Mouse (Mus musculus) cerebellum, postnatal 10 days (tissue): Measurements from ENCODE around the gene Hid1.

Experiments
- DNase-seq, 2 experiments: peaks; one replicate each; pipeline ENCODE4 v3.0.0; 2021; ENCODE audit warnings: mixed read lengths in 2 of 2

The Hid1 gene

DNA sequence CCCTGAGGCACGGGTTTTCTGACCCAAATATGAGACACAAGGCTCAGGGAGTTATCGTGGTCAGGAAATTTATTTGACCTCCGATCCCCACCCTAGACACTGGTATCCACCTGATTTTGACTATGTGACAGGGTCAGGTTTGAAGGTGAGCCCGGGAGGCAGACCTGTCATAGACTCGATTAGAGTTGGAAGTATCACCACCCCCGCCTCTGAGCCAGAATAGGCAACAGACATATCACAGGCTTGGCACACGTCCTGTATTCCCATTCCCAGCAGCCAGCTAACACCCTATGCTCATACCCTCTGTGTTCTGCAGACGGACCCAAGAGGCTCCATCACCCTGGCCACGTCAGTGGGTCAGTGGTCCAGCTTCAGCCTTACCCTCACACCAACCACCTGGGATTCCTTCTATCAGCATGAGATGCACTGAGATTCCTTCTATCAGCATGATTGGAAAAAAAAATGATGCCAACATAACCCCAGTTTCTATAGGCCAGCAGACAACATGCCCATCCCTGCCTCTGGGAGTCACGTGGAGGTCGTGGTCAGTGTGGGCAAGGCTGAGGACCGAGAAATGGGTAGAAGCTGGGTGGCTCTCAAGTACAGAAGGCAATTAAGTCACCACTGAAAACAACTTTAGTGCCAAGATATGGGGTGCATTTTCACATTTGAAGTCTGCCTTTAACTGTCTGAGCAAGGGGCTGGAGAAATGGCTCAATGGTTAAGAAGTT is 7.3 kb upstream of the Hid1 start:
- peak; percentile 44 to 55 for DNase-seq

DNA sequence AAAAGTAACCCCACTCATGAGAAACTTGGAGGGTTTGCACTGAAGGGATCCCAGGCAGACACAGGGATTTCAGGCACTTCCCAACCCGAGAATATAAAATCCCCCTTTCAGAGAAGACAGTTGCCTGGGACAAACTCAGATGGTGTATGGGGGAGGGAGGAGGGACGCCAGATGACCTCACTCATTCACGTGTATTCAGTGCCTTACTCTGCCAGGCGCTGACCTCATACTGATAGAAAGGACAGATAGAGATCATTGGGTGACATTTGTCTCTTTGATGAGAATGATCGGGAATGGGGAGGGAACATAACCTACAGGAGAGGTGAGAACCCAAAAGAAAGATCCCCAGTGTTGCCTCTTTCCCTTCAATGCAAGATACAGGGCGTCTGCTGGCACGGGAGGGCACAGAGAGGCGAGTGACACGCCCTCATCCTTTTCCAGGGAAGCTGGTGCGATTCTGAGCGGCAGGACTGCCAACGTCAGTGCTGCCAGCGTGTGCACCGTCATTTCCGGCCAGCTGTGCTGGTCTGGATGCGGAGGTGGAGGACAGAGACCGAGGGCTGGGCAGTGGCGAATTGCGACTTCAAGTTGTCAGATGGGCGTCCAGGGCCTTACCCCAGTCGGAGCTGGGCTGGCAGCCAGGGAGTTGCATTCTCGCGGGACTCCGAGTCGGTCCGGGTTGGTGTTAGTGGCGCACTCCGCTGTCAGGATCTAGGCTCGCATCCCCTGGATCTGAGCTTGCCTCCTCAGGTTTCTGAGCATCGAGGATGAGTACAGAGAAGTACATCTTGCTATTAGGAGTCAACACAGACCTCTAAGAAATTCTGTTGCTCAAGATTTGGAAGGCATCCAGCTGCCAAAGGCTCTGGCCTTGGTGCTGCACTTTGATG is 6.5 kb upstream of the Hid1 start:
- DNase-seq: peak; percentile 88 to 93

DNA sequence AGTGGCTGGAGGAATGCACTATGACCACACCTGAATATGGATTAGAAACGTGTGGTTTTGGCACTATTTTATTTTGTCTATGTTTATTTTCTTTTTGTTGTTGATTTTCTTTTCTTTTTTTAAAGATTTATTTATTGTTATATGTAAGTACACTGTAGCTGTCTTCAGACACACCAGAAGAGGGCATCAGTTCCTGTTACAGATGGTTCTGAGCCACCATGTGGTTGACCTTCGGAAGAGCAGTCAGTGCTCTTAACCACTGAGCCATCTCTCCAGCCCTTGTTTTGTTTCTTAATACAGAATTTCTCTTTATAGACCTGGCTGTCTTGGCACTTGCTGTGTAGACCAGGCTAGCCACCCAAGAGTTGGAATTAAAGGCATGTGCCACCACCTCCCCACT is 5.2 kb upstream of the Hid1 start:
- no peak for DNase-seq

DNA sequence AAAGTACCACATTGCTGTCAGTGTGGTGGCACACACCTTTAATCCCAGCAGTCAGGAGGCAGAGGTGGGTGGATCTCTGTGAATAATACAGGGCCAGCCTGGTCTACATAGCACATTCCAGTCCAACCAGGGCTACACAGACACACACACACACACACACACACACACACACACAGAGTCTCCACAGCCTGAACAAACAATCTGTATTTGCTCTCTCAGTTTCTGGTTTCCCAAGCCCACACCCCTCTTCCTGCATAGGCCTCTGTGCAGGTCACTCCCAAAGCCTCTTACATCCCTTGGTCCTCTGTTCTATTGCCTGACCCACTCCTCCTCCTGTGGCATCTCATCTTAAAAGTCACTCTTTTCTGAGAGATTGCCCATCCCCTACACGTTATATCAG is 4.5 kb upstream of the Hid1 start:
- DNase-seq: no peak

DNA sequence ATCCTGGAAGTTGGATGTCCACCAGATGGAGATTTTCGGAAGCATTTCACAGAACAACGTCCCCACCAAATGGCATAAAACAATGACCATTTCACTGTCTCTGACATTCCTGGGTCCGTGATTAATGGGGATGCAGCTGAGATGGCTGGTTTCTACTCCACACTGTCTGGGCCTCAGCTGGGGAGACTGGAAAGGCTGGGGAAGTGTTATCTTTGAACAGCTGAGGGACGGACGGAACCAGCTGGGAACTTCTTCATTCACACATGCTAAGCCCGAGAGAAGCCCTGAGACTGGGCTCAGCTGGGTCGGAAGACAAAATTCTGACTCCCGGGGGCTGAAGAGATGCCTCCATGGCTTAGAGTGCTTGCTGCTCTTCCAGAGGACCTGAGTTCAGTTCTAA is 3.8 kb upstream of the Hid1 start:
- no peak for DNase-seq

DNA sequence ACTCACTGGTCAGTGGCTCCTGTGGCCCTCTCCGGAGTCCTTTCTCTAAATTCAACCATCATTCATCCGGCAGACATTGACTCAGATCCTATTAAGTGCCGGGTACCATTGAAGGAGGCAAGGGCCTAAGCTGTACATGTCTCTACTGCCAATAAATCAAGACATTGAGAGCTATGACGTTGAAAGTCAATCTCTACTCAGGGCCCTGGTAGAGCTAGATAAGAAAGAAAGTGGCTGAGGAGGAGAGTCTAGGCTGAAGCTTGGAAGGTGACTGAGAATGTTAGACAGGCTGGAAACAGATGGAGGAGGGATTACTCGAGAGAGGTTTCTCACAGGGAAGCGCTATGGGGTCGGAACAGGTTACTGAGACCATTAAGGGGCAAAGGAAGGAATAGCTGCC is 2.8 kb upstream of the Hid1 start:
- no peak for DNase-seq

DNA sequence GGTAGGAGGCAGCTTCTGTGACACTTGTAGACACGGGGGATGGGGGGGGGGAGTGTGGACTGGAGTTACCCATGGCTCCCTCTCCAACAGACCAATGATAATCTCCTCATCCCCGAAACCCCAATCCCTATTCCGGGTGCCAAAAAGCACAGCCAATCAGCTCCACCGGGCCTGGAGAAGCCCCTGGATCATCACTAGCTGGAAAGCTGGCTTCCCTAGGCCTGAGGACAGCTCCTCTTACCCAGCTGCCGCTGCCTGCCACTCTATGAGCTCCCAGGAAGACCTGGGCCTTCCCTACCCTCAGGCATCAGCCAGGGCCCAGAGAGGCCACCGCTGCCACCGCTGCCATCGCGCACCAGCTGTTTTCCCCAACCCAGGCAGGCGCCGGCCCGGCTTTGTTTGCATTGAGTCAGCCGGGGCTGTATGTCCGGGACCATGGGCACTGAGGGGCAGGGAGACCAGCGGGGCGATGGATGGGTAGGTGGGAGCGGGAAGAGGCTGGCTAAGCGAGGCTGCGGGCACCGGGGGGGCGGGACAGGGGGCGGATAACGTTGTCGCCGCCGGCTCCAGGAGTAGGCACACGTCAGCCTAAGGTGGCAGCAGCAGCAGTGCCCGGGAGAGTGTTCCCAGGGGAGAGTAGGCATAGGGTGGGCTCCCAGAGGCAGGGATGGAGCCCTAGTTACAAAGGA is 706 bp downstream of the Hid1 start:
- DNase-seq: peak; percentile 79 to 82

DNA sequence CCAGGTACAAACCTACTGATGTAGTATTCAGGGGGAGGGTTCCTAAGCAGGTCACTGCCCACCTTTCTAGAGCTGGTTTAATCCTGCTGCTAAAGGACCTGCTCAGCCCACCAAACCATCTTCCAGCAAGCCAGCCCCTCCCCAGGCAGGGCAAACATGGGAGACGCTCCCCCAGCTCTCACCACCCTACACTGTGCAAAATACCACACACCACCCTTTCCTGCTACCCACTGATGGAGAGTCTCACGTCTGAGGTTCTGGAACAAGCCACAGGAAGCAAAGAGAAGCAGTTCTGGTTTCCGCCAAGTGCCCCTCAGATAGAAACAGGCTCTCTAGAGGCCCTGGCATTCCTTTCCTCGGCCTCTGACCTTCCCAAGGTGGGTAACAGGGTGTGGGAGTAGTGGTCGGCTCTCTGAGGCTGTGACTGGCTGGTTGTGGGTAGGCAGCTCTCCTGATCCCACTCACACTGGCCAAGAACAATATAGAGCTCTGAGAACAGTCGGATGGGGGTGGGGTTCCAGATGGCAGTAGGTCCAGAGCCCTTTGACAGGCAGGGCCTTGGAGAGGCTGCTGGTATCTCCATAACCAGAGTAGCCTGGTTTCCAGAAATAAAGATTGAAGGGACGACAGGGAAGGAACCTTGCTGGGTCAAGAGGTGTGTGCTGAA is 1.4 kb downstream of the Hid1 start:
- DNase-seq: peak; percentile 73 to 74

DNA sequence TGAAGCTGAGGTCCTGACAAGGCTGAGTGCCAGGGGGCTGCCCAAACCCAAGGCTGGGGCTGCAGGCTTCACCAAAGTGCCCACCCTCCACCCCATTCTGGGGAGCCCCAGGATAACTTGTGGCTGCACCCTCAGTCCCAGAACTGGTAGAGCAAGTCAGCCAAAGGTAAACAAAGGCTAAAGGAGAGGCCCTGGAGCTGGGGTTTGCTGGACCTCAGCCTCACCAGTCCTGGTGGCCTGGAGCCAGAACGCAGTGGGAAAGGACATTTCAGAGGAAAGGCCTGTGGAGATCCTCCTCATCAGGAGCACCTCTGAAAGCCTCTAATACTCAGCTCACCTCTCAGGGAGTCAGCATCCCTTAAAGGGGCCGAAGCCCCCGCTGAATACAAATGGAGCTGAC is 3.4 kb downstream of the Hid1 start:
- peak; percentile 36 to 42 for DNase-seq

DNA sequence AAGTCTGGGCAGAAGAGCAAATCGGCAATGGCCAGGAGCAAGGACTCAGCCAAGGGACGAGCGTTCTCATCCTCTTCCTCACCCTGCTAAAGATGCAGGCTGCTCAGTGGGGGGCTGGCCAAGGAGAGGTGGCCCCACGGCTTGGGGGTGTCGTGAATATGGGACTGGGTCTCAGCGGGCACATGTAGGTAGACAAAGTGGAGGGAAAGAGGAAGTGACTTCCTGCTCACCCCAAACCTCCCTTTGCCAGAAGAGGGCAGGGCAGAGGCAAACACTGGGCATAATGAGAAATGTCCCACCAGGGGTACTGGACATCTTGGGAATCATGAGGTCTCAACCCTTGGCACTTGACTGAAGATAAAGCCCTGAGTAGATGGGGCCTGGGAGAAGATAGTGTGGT is 7.8 kb downstream of the Hid1 start:
- DNase-seq: peak; percentile 25 to 28

DNA sequence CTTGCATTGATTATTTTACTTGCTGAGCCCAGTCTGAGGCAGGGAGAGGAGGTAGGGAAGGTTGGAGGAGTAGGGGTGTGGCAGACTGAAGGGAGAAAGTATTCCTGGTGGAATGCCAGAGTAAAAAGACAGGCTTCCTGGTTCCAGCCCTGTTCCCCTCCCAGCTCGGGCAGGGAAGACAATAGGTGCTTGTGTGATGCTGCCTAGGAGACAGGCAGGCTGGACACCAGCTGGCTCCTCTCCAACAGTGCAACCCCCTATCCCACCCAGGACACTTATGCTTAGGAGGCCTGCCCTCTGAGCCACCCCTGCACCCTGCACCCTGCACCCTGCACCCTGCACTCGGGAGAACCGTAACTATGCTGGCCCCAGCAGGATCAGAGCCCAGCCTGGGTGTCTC is 8.3 kb downstream of the Hid1 start:
- DNase-seq: peak; percentile 33 to 41

DNA sequence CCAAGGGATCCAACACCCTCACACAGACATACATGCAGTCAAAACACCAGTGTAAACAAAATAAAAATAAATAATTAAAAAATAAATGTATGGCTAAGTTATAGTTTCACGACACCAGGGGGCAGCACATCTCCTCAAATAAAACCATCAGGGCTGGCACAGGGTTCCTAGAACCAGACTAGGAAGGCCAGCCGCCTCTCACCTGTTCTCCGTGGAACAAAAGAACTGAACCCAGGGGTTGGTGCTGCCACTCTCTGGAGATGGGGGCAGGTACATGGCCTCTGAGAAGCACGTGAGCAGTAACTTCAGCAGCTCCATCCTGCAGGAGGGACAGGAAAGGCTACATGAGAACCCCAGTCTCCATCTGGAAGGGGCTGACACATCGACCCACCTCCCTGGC is 9.1 kb downstream of the Hid1 start:
- DNase-seq: peak; percentile 90 to 91

DNA sequence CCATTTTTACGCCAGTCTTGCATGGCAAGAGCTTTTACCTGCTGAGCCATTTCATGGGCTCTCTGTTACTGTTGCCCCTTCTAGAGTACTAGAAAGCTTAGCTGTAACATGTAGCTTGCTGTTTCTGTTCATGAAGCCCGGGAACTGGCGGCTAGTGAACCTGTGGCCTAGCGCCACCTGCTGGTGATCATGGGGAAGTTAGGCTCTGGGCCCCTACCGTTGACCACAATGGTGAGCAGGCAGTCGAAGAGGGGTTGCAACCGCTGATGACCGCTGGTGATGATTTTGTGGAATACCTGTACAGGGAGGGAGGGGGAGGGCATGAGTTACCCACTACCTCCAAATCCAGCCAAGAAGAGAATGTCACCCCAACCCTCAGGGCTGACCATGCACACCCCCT is 13.4 kb downstream of the Hid1 start:
- DNase-seq: peak; percentile 86 to 90

DNA sequence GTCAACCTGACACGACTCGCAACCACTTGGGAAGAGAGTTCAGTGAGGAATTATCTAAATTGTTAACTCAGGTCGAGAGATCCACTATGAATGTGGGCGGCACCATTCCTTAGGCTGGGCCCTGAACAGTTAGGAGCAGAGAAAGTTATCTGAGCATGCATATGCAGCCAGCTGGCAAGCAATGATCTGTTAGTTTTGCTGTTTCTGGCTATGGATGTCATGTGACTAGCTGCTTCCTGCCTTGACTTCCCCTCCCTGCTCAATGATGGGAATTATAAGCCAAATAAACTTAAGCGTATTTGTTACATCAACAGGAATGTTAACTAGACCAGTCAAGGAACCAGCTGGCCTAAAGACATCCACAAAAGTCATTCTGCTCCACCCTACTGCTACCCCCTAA is 14.2 kb downstream of the Hid1 start:
- no peak for DNase-seq

DNA sequence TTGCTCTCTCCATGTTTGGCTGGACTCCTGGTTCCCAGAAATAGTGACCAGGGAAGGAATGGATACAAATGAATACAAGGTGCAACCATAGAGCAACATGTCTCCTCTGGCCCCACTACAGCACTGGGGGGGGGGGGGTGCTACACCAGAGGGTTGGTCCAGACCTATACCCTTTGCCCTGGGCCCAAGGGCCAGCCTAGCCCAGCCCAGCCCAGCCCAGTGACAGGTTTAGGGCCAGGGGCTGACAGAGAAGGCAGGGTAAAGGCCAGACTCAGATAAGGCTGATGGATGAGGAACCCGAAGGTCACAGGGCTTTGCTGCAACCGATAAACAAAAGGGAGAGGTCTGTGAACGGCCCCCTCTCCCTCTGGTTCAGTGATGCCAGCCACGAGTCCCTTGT is 17.6 kb downstream of the Hid1 start:
- no peak for DNase-seq

DNA sequence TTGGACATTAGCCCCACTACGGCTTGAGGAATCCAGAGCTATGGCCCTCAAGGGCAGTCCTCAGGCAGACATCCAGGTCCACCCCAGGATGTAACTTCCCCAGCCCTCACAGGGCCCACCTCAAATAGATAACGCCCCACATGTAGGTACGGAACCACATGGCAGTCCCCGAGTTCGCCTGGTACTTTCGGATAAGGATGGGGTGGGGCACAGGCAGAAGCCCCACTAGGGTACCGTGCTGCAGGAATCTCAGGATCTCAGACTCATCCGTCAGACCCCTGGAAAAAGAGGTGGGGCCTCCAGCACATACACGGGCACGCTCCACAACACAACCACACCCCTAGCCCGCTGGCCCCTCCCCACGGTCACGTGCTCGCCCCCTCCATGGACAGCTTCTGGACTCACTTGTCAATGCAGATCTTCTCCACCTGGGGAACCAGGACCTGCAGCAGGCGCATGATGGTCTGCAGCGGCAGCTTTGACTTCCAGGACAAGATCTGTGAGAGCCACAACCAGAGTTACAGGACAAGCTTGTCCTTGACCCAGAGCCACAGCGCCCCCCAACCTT is 18.8 kb downstream of the Hid1 start:
- no peak for DNase-seq

DNA sequence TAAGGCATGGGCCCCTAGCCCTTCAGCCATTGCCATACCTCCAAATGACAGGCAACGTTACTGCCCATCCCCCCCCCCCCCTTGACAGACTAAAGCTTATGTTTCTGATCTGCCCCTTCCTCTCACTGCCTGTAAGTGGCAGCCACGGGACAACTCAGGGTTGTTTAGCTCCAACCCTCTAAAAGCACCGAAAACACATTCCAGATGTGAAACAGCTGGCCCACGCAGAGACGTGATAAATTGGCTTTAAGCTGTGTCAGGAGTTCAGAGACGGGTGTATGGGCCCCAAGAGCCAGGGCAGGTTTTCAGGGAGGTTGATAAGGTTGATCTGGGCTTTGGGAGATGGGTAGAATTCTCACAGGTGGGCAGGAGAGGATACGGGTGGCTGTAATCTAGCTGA is 22.0 kb downstream of the Hid1 start:
- no peak for DNase-seq

DNA sequence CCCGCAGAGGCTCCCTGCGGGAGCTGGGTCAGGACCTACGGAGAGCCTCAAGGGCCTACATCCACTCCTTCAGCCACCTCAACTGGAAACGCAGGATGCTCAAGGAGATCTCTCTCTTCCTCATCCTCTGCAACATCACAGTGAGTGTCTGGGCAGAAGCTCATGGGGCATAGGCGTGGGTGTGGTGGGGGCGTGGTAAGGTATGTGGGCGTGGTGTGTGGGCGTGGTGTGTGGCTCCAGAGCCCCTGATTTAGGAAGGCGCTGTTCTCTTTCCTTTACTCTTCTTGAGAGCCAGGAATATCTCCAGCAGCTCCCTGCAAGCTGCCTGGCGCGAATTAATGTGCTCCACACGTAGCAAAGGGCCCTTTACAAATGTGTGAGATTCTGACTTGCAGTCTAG is 22.6 kb downstream of the Hid1 start:
- no peak for DNase-seq

DNA sequence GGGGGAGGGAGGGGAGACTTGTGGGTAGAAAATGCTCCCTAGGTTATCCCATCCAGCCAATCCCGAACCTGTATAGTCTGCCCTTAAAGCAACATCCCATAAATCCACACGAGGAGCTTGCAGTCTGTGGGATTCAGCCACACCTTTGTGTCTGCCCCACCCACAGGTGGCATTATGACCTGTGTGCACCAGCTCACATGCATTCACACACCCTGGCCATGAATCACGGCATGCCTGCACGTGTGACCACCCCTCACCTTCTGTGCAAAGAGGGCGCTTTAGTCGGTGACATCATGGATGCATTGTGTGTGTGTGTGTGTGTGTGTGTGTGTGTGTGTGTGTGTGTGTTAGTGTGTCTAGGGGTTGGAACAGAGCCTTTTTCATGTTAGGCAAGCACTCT is 25.7 kb downstream of the Hid1 start:
- DNase-seq: no peak

DNA sequence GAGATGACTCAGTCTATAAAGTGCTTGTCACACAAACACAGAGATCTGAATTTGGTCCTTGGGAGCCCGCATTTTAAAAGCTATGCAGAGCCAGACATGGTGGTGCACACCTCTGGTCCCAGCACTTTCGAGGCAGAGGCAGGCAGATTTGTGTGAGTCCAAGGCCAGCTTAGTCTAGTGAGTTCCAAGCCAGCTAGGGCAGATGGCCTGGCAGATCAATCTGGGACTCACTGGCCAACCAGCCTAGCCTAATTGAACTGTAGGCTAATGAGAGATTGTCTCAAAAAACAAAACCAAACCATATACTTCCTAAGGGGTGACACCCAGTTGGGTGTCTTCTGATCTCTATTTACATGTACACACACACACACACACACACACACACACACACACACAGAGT is 26.3 kb downstream of the Hid1 start:
- peak; percentile 69 to 75 for DNase-seq

DNA sequence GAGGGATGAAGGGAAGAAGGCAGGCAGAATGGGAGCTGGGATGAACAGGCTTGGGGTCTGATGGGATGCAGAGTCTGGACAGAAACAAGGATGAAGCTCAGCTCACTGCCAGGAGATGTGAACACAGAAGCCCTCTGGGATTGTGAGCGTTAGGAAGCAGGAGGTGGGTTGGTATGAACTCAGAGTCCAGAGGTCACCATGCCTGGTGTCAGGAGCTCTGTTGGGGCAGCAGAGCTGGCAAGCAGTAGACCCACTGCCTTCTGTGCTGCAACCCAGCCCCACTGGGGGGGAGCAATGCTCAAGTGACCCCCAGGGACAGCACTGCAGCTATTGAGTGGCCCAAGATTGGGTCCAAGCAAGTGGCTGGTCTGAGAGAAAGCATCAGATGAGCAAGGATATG is 29.7 kb downstream of the Hid1 start:
- no peak for DNase-seq

DNA sequence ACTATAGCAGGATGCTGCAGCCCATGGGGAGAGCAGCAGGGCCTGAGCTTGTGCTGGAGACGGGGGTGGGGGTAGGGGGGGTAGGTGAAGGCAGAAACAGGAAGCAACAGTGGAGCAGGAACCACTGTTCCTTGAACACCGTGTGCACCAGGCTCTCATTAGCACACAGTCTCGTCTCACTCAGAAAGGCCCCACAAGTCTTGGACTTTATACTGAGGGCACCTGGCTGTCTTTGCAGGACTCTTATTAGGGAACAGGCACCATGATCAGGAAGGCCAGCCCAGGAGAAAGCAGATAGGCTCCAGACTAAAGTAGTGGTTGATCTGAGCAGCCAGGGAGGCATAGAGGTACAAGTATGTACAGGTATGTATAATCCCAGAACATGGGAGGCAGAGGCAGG is 30.2 kb downstream of the Hid1 start:
- no peak for DNase-seq

DNA sequence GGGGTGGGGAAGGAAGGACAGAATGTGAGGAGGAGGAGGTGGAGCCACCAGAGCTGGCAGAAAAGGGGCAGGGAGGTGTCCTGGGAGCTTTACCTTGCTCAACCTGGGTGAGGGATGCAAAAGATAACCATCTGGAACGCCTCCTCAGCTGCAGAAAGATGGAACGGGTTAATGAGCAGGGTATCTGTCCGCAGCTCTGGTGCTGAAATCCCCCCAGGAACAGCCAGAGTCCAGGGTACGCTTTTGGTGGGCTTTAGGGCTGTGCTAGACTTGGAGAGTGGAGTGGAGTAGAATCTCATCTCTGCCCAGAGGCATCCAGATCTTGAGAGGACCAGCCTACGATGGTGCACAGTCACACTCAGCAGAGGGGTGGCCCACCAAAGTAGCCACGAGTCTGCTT is 31.4 kb downstream of the Hid1 start:
- DNase-seq: no peak
